Mouse (Mus musculus): ENCODE measurements at regions not wholly inside any gene's neighbourhood (a gene's known extent, or its start where the extent isn't known, plus 50 kb on each side); places are given as distances from the start of the nearest gene placed in this dataset.
A peak's percentile ranks its signal among the peaks of the same experiment; 100 is the strongest.

DNA sequence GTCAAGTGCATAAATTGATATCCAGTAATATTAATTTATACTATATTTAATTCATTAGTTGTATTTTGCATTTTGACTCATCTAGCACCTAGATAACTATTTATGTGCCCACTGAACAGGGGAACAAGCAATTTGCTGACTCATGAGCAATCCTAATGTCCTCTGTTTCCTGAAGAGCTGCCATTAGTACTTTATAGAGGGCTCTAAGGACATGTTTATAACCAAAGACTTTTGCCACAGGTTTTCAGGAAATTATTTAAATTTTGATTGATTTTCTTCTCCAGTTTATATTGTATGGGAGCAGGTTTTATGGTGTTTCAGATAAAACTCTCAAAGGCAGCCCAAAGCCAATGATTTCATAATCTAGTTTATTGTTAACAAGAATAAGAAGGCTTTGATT is 1018.4 kb downstream of the Car8 start:
- in situ Hi-C loops (cut with MboI; ENCODE audit: low pct_ligation_motif_present, low pct_unique_long_range_greater_than_20kb, low sequenced_read_pairs): loop anchor here (25.0 kb wide), 1 partner anchor 283 kb away; no protein-coding TSS in a partner anchor

GRCm38 (mm10) chr4:7215048-7216030 is 1023.5 kb downstream of the Car8 start:
- Histone ChIP-seq H3K27ac (ENCODE audit: insufficient read depth, low read depth) (peak overlapping the region; percentile 51), H3K4me1 (ENCODE audit: control insufficient read depth in 1 of 2, insufficient read depth in 2 of 2) (peaks cover 17 to 32% of the 10 kb centered on the region in 2 experiments), H3K9me3 (replicated peaks; ENCODE audit: low read length) (peaks cover 4% of the 10 kb centered on the region), H3K27me3 (replicated peaks) (no peaks in the 10 kb centered on the region), H3K4me2 (ENCODE audit: insufficient read depth, low read depth, poor library complexity, severe bottlenecking) (0 out of 2 replicates have a peak overlapping the region, but pooled peaks have one; percentile 15), H3K79me2 (replicated peaks; ENCODE audit: control insufficient read depth, extremely low read depth, insufficient read depth, poor library complexity, severe bottlenecking) (no peaks in the 10 kb centered on the region), H3K9ac (ENCODE audit: insufficient read depth, low read depth) (no peak overlapping the region), H3K36me3 (replicated peaks in 1 of 2; ENCODE audit: control insufficient read depth in 1 of 2, insufficient read depth in 1 of 2, low read length in 1 of 2) (no peaks in the 10 kb centered on the region), H3K4me3 (replicated peaks in 1 of 3; ENCODE audit: low read depth in 2 of 3, low read length in 2 of 3, poor library complexity in 1 of 3) (no peak overlapping the region)
- dilution Hi-C loops (cut with MboI; ENCODE audit: extremely low pct_ligation_motif_present, extremely low pct_unique_long_range_greater_than_20kb, low sequenced_read_pairs) (no loop called here), in situ Hi-C loops (cut with MboI; ENCODE audit: low pct_ligation_motif_present, low pct_unique_long_range_greater_than_20kb, low sequenced_read_pairs) (loop anchor here (25.0 kb wide), 1 partner anchor 278 kb away; no protein-coding TSS in a partner anchor)
- DNase-seq (ENCODE audit: extremely low read depth): peak; percentile 94
- peak; percentile 16 for TF ChIP-seq SMC3 (IDR thresholded peaks at IDR 0.05; ENCODE audit: low read depth, low read length)
- peak; percentile 43; the same call in 1 of the 2 replicates for TF ChIP-seq ELF1 (IDR thresholded peaks at IDR 0.05; ENCODE audit: low read depth, low read length)
- TF ChIP-seq ZKSCAN1 (IDR thresholded peaks at IDR 0.05; ENCODE audit: borderline replicate concordance, low read depth, low read length): no peak; the same call in 1 of the 2 replicates
- TF ChIP-seq NELFE (IDR thresholded peaks at IDR 0.05; ENCODE audit: low read depth, low read length): peak; percentile 45; the same call in 1 of the 2 replicates
- TF ChIP-seq MEF2A (IDR thresholded peaks at IDR 0.05; ENCODE audit: borderline replicate concordance, low read depth, low read length): peak; percentile 100
- peak; percentile 91 for TF ChIP-seq JUN (IDR thresholded peaks at IDR 0.05; ENCODE audit: insufficient read depth, low read depth, low read length)
- no peak for TF ChIP-seq GABPA (IDR thresholded peaks at IDR 0.05; ENCODE audit: insufficient replicate concordance, low read depth, low read length)
- TF ChIP-seq MAFK (IDR thresholded peaks at IDR 0.05; ENCODE audit: insufficient replicate concordance, low read length): peak; percentile 96
- TF ChIP-seq TBP (conservative IDR thresholded peaks at IDR 0.05; ENCODE audit: low read depth, low read length): 0 out of 2 replicates have a peak, but pooled peaks have one; percentile 24
- TF ChIP-seq IRF4 (IDR thresholded peaks at IDR 0.05; ENCODE audit: low read depth, low read length): peak; percentile 98
- TF ChIP-seq MXI1 (IDR thresholded peaks at IDR 0.05; ENCODE audit: low read depth, low read length): no peak
- TF ChIP-seq MAX (IDR thresholded peaks at IDR 0.05; ENCODE audit: low read length): peak; percentile 26; the same call in 1 of the 2 replicates
- peak; percentile 98 for TF ChIP-seq RCOR1 (conservative IDR thresholded peaks at IDR 0.05; ENCODE audit: low read depth, low read length)
- TF ChIP-seq CHD1 (IDR thresholded peaks at IDR 0.05; ENCODE audit: low read depth, low read length): no peak
- no peak for TF ChIP-seq PAX5 (IDR thresholded peaks at IDR 0.05; ENCODE audit: low read length)
- TF ChIP-seq JUND (conservative IDR thresholded peaks at IDR 0.05; ENCODE audit: low read depth, low read length): peak; percentile 96
- TF ChIP-seq EP300 (IDR thresholded peaks at IDR 0.05; ENCODE audit: low read length): peak; percentile 98
- peak; percentile 65 for TF ChIP-seq MYC (IDR thresholded peaks at IDR 0.05; ENCODE audit: low read depth, low read length)
- no peak for TF ChIP-seq POLR2AphosphoS2 (IDR thresholded peaks at IDR 0.05; ENCODE audit: low read depth, low read length)
- peak; percentile 17 for TF ChIP-seq RAD21 (IDR thresholded peaks at IDR 0.05; ENCODE audit: low read depth, low read length)
- no peak for TF ChIP-seq UBTF (IDR thresholded peaks at IDR 0.05; ENCODE audit: low read depth, low read length)
- TF ChIP-seq POLR2A (IDR thresholded peaks at IDR 0.05; ENCODE audit: low read depth, low read length): no peak
- no peak for TF ChIP-seq USF2 (conservative IDR thresholded peaks at IDR 0.05; ENCODE audit: low read depth, low read length)
- 0 out of 2 replicates have a peak, but pooled peaks have one; percentile 59 for TF ChIP-seq KAT2A (IDR thresholded peaks at IDR 0.05; ENCODE audit: insufficient replicate concordance, low read length)
- no peak for TF ChIP-seq ZC3H11A (IDR thresholded peaks at IDR 0.05; ENCODE audit: low read depth, low read length)
- TF ChIP-seq MAZ (IDR thresholded peaks at IDR 0.05; ENCODE audit: low read depth, low read length): 0 out of 2 replicates have a peak, but pooled peaks have one; percentile 66

More for the DNA sequence above, 1018.4 kb downstream of the Car8 start:
- no peaks in the 10 kb centered on the region for H3K27me3 ChIP-seq (replicated peaks)
- no peak for DNase-seq (ENCODE audit: extremely low read depth)
- H3K9ac ChIP-seq (ENCODE audit: insufficient read depth, low read depth): no peak overlapping the region
- TF ChIP-seq MAX (IDR thresholded peaks at IDR 0.05; ENCODE audit: low read length): no peak
- no peak for TF ChIP-seq UBTF (IDR thresholded peaks at IDR 0.05; ENCODE audit: low read depth, low read length)
- no peak for TF ChIP-seq POLR2A (IDR thresholded peaks at IDR 0.05; ENCODE audit: low read depth, low read length)
- TF ChIP-seq USF2 (conservative IDR thresholded peaks at IDR 0.05; ENCODE audit: low read depth, low read length): no peak
- TF ChIP-seq MAZ (IDR thresholded peaks at IDR 0.05; ENCODE audit: low read depth, low read length): no peak
- no peak for TF ChIP-seq IRF4 (IDR thresholded peaks at IDR 0.05; ENCODE audit: low read depth, low read length)
- TF ChIP-seq SIN3A (IDR thresholded peaks at IDR 0.05; ENCODE audit: low read length): no peak
- 0 out of 2 replicates have a peak, but pooled peaks have one; percentile 33 for TF ChIP-seq MAFK (IDR thresholded peaks at IDR 0.05; ENCODE audit: insufficient replicate concordance, low read length)
- no peak for TF ChIP-seq CHD1 (IDR thresholded peaks at IDR 0.05; ENCODE audit: low read depth, low read length)
- no peaks in the 10 kb centered on the region for H3K79me2 ChIP-seq (replicated peaks; ENCODE audit: control insufficient read depth, extremely low read depth, insufficient read depth, poor library complexity, severe bottlenecking)
- no peak overlapping the region for H3K4me2 ChIP-seq (ENCODE audit: insufficient read depth, low read depth, poor library complexity, severe bottlenecking)
- no peaks in the 10 kb centered on the region for H3K36me3 ChIP-seq (replicated peaks in 1 of 2; ENCODE audit: control insufficient read depth in 1 of 2, insufficient read depth in 1 of 2, low read length in 1 of 2)
- no peak overlapping the region for H3K4me3 ChIP-seq (replicated peaks in 1 of 3; ENCODE audit: low read depth in 2 of 3, low read length in 2 of 3, poor library complexity in 1 of 3)
- peaks cover 6 to 17% of the 10 kb centered on the region in 2 experiments for H3K4me1 ChIP-seq (ENCODE audit: control insufficient read depth in 1 of 2, insufficient read depth in 2 of 2)
- no peaks in the 10 kb centered on the region for H3K9me3 ChIP-seq (replicated peaks; ENCODE audit: low read length)
- H3K27ac ChIP-seq (ENCODE audit: insufficient read depth, low read depth): no peak overlapping the region
- dilution Hi-C loops (cut with MboI; ENCODE audit: extremely low pct_ligation_motif_present, extremely low pct_unique_long_range_greater_than_20kb, low sequenced_read_pairs): no loop called here

All from CH12.LX (cell line).